Mouse (Mus musculus): ENCODE measurements around the gene Sigirr. TPM values are rescaled to one million over a fixed set of nuclear protein-coding genes. Genes with fewer than 3 reads are reported as not detected.

Gene Sigirr
- total RNA-seq, 2 experiments from 2014 or later = 2.1 to 2.5 TPM

GRCm38 (mm10) chr7:141049326-141049725 lies 51.0 kb downstream of the Sigirr start:
- no peak overlapping the region for H3K27ac ChIP-seq
- DNase-seq (ENCODE audit: low spot score in 2 of 2) = no peak
- no peak overlapping the region for H3K4me3 ChIP-seq
- no peak for TF ChIP-seq CTCF (conservative IDR thresholded peaks at IDR 0.05)

DNA sequence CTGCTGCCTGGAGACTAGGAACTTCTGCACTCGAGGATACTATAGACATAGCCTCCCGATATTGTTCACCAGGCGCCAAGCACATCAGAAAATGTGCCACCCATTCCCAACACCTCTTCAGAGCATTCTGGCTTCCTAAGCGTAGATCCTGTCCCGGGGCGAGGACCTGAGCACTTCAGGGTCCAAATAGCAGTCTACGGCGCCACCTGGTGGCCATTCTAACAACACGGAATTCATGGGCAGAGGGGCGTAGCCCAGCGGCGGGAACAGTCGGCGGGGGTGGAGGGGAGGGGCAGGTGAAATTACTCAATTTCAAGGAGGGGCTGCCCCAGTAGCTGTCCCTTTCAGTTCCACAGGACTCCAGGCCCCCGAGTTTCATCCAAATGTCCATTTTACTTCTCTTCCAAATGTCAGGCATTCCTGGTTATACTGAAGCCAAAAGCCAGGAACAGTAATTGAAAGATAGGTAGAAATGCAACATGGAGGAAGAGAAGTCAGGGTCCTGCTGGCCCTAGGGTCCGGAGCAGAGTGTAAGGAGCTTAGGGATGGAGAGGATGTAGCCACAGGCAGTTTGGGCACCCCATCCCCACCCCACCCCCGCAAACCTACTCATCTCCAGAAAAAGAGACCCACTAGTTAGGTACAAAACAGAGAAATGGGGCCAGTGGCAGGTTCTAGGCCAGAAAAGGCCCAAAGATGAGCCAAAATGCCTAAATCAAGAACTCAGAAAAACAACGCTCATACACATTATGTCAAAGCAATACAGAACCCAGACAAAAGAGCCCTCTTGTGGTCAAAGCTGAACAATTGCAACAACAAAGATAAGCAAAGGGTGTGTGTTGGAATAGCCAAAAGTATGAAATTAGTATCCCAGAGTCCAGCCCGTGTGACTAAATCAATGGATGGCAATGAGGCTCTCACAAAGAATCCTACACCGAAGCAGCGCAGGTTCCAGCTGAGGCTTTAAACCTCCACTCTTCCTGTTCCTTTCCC lies 51.9 kb downstream of the Sigirr start:
- peak overlapping the region; percentile 54 for H3K4me3 ChIP-seq
- peak; percentile 89 to 93 for DNase-seq (ENCODE audit: low spot score in 2 of 2)
- H3K27ac ChIP-seq = peak overlapping the region; percentile 95
- TF ChIP-seq CTCF (conservative IDR thresholded peaks at IDR 0.05) = peak; percentile 80

- DNase-seq (ENCODE audit: low spot score in 2 of 2) = peak; percentile 73 to 84
- TF ChIP-seq CTCF (conservative IDR thresholded peaks at IDR 0.05) = no peak
- peak overlapping the region; percentile 54 for H3K4me3 ChIP-seq
These were observed 52.7 kb downstream of the Sigirr start for GRCm38 (mm10) chr7:141047581-141048225.

GRCm38 (mm10) chr7:141046931-141047580 lies 53.3 kb downstream of the Sigirr start:
- no peak for TF ChIP-seq CTCF (conservative IDR thresholded peaks at IDR 0.05)
- DNase-seq (ENCODE audit: low spot score in 2 of 2) = no peak
- H3K4me3 ChIP-seq = no peak overlapping the region
- H3K27ac ChIP-seq = peak overlapping the region; percentile 81

More at GRCm38 (mm10) chr7:141047581-141048225, 52.7 kb downstream of the Sigirr start:
- H3K27ac ChIP-seq = peak overlapping the region; percentile 95

GRCm38 (mm10) chr7:141042539-141042938 lies 57.8 kb downstream of the Sigirr start:
- H3K4me3 ChIP-seq = no peak overlapping the region
- no peak for TF ChIP-seq CTCF (conservative IDR thresholded peaks at IDR 0.05)
- DNase-seq (ENCODE audit: low spot score in 2 of 2) = no peak
- H3K27ac ChIP-seq = no peak overlapping the region

DNA sequence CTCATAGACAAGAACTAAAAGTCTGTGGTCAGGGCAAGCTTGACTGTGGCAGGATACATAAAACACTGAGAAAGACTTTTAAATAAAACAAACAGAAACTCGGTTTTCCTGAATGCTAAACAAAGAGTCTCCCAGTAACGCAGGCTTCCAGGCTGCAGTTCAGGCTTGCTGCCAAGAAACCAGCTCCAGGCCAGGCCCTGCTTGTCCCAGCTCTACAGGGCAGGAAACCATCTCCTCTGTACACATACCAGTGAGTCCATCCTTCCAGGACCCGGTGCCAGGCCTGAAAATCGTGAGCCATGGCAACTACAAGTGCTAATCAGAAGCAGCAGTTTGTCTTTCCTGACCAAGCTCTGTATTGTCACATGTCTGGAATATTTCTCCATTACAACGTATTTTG lies 58.7 kb downstream of the Sigirr start:
- no peak for TF ChIP-seq CTCF (conservative IDR thresholded peaks at IDR 0.05)
- Histone ChIP-seq H3K4me3 (no peak overlapping the region), H3K27ac (peak overlapping the region; percentile 72)
- DNase-seq (ENCODE audit: low spot score in 2 of 2) = no peak

Other genes with a start within 250 kb of the Sigirr start
- gene Gm45785, start 244.2 kb downstream of the Sigirr start, total RNA-seq (2021) = 1 to 10 TPM in 1 of 2 experiments, not detected in 1; 1.8 TPM
- gene Ric8a, start 243.6 kb downstream of the Sigirr start, total RNA-seq (2021) = 10 to 100 TPM; 78.2 to 82.8 TPM
- gene Bet1l, start 243.0 kb downstream of the Sigirr start, total RNA-seq (2021) = 10 to 100 TPM; 25.1 to 28.3 TPM
- 100 to 1,000 TPM; 111 to 113 TPM for gene Psmd13, start 218.6 kb downstream of the Sigirr start, total RNA-seq (2021)
- gene Sirt3, start 218.3 kb downstream of the Sigirr start, total RNA-seq (2021) = 10 to 100 TPM; 69.2 to 73.2 TPM
- 1 to 10 TPM in 1 of 2 experiments, not detected in 1; 1.3 TPM for gene Cox8b, start 200.1 kb downstream of the Sigirr start, total RNA-seq (2021)
- gene Nlrp6, start 179.7 kb downstream of the Sigirr start, total RNA-seq (2021) = under 1 TPM; 0.27 to 0.51 TPM
- 1 to 10 TPM; 4.0 to 7.1 TPM for gene Pgghg, start 159.2 kb downstream of the Sigirr start, total RNA-seq (2021)
- not detected for gene Ifitm5, start 150.3 kb downstream of the Sigirr start, total RNA-seq (2021)
- not detected for gene Gm45717, start 144.6 kb downstream of the Sigirr start, total RNA-seq (2021)
- gene Ifitm2, start 144.6 kb downstream of the Sigirr start, total RNA-seq (2021) = 10 to 100 TPM; 13.0 to 16.3 TPM
- gene Ifitm1, start 133.4 kb downstream of the Sigirr start, total RNA-seq (2021) = 1 to 10 TPM; 1.9 to 2.9 TPM
- 10 to 100 TPM in 1 of 2 experiments, 1 to 10 TPM in 1; 9.6 to 13.9 TPM for gene Ifitm3, start 89.8 kb downstream of the Sigirr start, total RNA-seq (2021)
- gene Ifitm6, start 82.6 kb downstream of the Sigirr start, total RNA-seq (2021) = not detected
- not detected for gene Gm17387, start 71.4 kb downstream of the Sigirr start, total RNA-seq (2021)
- 100 to 1,000 TPM in 1 of 2 experiments, 10 to 100 TPM in 1; 93.4 to 101 TPM for gene B4galnt4, start 39.5 kb downstream of the Sigirr start, total RNA-seq (2021)
- not detected for gene Pkp3, start 22.4 kb downstream of the Sigirr start, total RNA-seq (2021)
- not detected for gene Ano9, start 17.2 kb upstream of the Sigirr start, total RNA-seq (2021)
- 10 to 100 TPM; 50.8 to 64.4 TPM for gene Ptdss2, start 21.8 kb upstream of the Sigirr start, total RNA-seq (2021)
- gene Rnh1, start 72.3 kb upstream of the Sigirr start, total RNA-seq (2021) = 10 to 100 TPM; 40.6 to 42.3 TPM
- 100 to 1,000 TPM; 200 to 222 TPM for gene Hras, start 93.4 kb upstream of the Sigirr start, total RNA-seq (2021)
- 1 to 10 TPM; 4.5 to 5.7 TPM for gene Lrrc56, start 93.6 kb upstream of the Sigirr start, total RNA-seq (2021)
- gene Lmntd2, start 113.5 kb upstream of the Sigirr start, total RNA-seq (2021) = not detected
- gene Rassf7, start 115.3 kb upstream of the Sigirr start, total RNA-seq (2021) = 1 to 10 TPM in 1 of 2 experiments, under 1 TPM in 1; 0.98 to 1.2 TPM
- 10 to 100 TPM; 72.8 to 76.1 TPM for gene Phrf1, start 128.2 kb upstream of the Sigirr start, total RNA-seq (2021)
- 1 to 10 TPM in 1 of 2 experiments, under 1 TPM in 1; 0.56 to 1.3 TPM for gene Irf7, start 165.9 kb upstream of the Sigirr start, total RNA-seq (2021)
- not detected for gene Cdhr5, start 176.2 kb upstream of the Sigirr start, total RNA-seq (2021)
- gene Sct, start 178.6 kb upstream of the Sigirr start, total RNA-seq (2021) = not detected
- gene Drd4, start 191.4 kb upstream of the Sigirr start, total RNA-seq (2021) = under 1 TPM; 0.20 to 0.23 TPM
- gene Deaf1, start 227.1 kb upstream of the Sigirr start, total RNA-seq (2021) = 10 to 100 TPM; 74.1 to 77.0 TPM
- 10 to 100 TPM; 32.9 to 33.7 TPM for gene Tmem80, start 227.2 kb upstream of the Sigirr start, total RNA-seq (2021)
- 1 to 10 TPM; 4.9 to 5.1 TPM for gene Eps8l2, start 238.3 kb upstream of the Sigirr start, total RNA-seq (2021)